Mouse (Mus musculus): Measurements from ENCODE around the gene Eno3.
A peak's percentile ranks its signal among the peaks of the same experiment; 100 is the strongest.

Gene Eno3

DNA sequence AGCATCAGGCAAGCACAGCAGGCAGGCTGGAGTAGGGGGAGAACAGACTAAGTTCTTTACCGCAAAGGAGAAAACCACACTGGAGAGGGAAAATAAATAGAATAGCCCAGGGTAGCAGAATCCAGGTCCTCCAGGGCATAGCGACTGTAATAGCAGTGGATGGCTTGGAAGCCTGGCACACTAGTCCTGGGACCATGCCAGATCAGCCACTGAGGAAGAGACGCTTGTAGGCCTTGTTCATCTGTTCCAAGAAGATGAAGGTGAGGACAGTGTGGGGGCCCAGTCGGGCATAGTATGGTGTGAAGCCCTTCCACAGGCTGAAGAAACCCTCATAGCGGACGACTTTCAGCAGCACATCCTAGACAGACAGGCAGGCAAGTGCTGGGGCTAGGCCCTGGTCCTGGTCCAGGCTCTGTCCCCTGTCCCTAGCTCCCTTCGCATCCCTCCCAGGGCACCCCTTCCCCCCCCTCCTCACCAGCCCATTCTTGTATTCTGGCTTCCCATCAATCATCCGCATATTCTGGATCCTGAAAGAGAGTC lies 12.4 kb upstream of the Eno3 start:
- DNase-seq (ENCODE audit: low spot score), result no peak

GRCm38 (mm10) chr11:70645461-70646258 lies 11.3 kb upstream of the Eno3 start:
- no peak for DNase-seq (ENCODE audit: low spot score)

- no peak for DNase-seq (ENCODE audit: low spot score)
These were observed 10.8 kb upstream of the Eno3 start for GRCm38 (mm10) chr11:70646259-70646555.

DNA sequence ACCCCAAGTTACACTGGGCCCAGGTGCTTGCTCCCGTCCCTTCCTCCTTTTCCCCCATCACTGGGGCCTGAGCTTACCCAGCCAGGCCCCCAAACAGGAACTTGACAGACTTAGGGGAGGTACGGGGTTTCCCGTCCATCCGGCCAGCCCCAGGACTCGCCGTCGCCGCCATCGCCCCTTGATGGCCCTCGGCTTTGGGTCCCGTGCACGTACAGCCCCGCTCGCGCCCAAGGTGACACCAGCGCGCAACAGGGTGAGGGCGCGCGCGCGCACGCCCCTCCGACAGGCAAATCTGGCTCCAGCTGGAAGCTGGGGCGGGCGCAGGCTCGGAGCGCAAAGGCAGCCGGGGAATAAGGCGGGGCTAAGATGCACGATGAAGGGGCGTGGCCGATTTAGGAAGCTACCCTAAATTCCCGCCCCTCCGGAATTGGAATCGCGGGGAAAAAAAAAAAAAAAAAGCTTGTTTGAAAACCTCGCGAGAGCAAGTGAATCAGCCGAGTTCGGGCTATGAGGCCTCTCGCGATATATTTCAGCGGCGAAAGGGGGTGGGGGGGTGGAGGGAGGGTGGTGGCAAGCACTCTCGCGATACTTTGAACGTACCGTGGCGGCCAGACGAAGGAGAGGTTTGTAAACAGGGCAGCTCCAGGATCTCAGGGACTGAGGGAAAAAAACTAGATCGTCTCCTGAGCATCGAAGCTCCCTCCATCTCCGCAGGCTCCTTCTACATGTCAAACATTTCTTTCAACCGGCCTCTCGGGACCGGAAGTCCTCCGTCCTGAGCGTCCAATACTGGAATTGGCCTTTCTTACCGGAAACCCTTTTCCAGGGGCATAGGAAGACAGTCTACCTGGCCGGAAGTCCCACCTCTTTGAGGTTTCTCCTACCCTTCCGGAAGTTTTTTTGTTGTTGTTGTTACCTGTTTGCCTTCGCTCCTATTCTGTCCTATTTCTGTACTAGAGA lies 10.0 kb upstream of the Eno3 start, which contains the start of the genes Rnf167 and Slc25a11:
TSS of gene Rnf167 (plus strand) at position 545 of the 960 bp plus-strand sequence.
TSS of gene Slc25a11 (minus strand) at position 789 of the 960 bp plus-strand sequence.
- DNase-seq (ENCODE audit: low spot score), result peak; percentile 97

DNA sequence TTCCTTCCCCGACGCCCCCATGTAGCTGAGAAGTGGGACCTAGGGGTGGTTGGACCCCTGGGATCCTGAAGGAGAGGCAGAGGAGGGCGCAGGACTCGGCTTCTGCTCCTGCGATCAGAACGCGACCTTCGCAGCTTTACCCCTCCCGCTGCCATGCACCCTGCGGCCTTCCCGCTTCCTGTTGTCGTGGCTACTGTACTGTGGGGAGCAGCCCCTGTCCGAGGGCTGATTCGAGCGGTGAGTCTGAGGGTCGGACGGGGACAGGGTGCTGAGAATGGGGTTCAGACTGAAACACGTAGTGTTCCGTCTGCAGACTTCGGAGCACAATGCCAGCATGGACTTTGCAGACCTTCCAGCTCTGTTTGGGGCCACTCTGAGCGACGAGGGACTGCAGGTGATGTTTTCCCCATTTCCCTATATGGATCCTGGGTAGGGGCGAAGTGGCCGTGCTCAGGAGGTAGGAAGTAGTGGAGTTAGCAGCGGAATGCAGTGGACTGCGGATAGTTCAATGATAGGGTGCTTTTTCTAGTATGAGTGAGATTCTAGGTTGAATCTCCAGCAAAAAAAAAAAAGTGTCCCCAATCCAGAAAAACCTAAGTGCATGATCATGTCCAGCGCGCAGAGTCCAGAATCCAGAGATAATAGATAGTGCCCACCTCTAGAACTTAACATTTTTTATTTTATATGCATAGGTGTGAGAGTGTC lies 9.1 kb upstream of the Eno3 start:
- no peak for DNase-seq (ENCODE audit: low spot score)

GRCm38 (mm10) chr11:70648512-70648911 lies 8.5 kb upstream of the Eno3 start:
- DNase-seq (ENCODE audit: low spot score), result no peak

DNA sequence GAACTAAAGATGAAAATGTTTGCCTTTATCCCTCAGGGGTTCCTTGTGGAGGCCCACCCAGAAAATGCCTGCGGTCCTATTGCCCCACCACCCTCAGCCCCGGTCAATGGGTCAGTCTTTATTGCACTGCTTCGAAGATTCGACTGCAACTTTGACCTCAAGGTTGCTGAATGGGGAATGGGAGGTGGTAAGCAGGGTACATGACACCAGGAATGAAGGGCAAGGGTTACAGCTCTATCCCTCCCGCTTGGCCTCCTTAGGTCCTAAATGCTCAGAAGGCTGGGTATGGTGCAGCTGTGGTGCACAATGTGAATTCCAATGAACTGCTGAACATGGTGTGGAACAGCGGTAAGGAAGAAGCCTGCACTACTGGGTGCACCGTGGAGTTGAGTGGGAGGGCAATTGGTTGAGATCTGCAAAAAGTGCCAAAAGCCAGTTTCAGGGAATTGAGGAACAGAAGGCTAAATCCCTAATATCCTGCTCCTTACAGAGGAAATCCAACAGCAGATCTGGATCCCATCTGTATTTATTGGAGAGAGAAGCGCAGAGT lies 7.7 kb upstream of the Eno3 start:
- peak; percentile 11 for DNase-seq (ENCODE audit: low spot score)

DNA sequence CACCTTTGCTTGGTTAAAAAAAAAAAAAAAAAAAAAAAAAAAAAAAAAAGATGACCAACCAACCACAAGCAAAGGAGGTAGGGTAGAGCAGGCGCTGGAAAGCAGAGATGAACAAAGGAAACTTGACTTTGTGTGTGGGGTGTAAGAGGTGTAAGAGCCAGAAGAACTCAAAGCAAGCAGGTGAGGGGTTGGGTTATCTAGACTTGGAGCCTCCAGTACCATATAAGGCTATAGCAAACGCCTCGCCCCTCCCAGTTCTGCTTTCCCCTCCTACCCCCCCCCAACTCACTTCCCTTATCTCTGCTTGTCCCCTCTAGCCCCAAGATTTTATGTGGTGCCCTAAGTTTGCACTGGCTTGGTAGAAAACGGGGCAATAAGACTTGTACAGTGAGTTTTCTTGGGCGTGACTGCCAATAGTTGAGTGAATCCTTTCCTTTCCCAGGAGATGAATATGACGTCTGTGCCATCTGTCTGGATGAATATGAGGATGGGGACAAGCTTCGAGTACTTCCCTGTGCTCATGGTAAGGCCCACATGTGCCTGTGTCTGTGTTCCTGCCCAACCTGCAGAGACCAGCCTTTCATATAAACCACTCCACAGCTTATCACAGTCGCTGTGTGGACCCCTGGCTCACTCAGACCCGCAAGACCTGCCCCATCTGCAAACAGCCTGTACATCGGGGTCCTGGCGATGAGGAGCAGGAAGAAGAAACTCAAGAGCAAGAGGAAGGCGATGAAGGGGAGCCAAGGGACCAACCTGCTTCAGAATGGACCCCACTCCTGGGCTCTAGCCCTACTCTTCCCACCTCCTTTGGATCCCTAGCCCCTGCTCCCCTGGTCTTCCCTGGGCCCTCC lies 6.5 kb upstream of the Eno3 start:
- DNase-seq (ENCODE audit: low spot score), result peak; percentile 5

- peak; percentile 3 for DNase-seq (ENCODE audit: low spot score)
These were observed 5.6 kb upstream of the Eno3 start for GRCm38 (mm10) chr11:70651391-70651790.

DNA sequence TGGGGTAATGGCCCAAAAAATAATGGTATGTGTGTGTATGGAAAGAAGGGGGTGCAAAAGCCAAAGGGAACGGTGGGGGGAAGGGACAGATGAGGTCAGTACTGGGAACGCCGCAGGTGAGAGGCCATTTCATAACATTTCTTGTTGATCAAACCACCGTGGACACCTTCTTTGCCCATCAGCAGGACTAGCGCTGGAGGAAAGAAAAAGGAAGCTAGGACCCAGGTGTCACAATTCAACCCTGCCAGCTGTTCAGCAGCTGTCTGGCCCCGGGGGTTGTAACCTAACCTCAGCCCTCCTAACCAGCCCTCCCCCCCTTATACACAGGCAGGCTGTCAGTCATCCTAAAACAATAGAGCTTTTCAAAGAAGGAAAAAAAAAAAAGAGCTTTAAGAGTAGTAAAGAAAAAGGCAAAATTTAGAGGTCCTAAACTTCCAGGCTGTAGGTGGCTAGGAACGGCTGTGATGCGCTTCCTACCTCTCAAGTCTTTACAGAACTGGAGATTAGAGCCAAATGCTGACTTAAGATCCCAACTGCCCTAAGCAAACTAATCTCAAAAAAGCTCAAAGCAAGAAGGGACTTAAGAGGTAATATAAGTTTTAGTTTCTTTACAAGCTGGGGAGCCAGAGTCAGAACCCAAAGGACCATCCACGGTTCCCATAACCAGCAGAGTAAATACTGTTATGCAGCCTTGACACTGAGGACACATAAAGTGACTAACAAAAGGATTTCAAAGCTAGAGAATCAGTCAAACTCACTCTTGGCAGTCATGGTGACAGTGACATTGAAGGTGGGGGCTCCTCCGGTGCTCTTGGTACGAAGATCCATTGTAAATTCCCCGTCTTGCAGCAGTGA lies 4.7 kb upstream of the Eno3 start:
- DNase-seq (ENCODE audit: low spot score), result peak; percentile 8

- no peak for DNase-seq (ENCODE audit: low spot score)
These were observed 4.1 kb upstream of the Eno3 start for GRCm38 (mm10) chr11:70652884-70653344.

DNA sequence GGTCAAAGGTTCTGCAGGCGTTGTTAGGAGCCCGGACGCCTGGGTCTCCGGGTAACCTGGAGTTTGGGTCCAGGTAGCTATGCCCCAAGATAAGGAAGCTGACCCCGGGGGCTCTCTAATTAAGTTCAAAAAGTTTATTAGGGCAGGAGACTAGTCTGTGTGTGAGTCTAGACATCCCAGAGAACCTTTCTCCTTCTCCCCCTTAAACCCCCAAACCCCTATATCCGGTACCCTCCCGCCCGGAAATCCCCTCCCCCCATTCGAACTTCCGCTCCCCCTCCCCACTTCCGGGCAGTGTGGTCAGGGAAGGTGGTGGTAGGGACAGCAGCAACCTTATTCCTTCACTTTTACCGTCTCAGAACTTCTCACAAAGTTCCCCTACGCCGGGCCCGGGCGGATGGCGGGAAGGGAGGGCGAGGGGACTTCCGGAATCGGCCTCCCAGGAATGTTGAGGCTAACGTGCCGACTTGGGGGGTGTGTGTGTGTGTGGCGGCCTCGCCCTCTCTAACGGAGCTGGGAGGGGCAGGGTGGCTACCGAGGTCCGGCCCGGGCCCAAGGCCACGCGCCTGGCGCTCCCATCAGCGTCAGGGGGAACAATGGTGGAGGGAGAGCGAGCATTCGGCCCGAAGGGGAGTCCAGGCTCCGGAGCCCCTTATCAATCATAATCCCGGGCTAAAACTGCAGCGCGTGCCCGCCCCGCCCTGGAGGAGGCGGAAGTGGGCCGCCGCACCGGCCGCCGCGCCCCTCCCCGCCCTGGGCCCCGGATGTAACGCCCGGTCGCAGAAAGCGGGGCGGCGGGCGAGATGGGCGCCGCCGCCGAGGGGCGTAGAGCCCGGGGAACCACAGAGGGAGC lies 3.4 kb upstream of the Eno3 start:
- DNase-seq (ENCODE audit: low spot score), result peak; percentile 54

- DNase-seq (ENCODE audit: low spot score), result peak; percentile 68
These were observed 2.6 kb upstream of the Eno3 start, which contains the start of gene Pfn1 for GRCm38 (mm10) chr11:70654198-70654922. Pfn1 (minus strand) TSS chr11:70654644.

- peak; percentile 75 for DNase-seq (ENCODE audit: low spot score)
These were observed 2.0 kb upstream of the Eno3 start for GRCm38 (mm10) chr11:70654923-70655570.

DNA sequence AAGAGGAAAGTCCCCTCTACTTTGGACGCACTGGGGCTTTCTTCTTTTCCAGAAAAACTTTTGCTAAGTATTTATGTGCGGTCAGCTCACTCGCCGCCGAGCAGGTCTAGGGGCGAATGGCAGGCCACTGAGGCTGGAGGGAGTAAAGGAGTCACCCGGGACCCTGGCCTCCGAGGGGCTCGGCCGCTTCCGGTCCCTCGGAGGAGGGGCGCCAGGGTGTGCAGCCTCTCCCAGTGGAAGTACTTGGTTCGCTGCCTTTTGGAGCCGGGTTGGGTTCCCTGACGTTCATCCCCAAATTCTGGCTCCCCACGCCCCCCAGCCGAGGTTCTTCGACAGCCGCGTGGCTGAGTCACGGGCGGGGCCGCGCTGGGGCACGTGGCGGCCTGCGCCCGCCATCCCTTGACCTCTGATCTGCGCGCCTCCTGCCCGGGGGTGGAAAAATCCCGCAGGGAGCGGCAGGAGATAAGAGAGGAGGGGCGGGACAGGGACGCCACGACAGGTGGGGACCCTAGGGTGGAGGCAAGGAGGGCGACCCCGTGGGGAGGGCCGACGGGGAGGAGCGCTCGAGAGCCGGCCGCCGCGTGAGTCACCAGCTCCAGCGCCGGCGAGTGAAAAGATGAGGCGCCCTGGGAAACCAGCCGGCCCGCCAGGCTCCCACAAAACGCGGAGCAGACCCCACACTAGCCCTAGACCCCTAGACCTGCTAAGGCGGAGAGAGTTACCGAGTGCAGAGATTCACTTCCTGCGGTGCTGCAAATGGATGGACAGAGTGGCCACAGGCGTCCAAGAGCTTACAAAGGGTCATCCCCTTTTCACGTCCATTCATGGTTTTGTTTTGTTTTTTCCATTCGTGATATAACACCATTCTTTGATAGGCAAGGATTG lies 1.2 kb upstream of the Eno3 start:
- DNase-seq (ENCODE audit: low spot score), result no peak

GRCm38 (mm10) chr11:70656456-70656927 lies 510 bp upstream of the Eno3 start:
- DNase-seq (ENCODE audit: low spot score), result no peak
